Comparison of ENCODE assay signal across 12 mouse cellular contexts in the genomic region with DNA sequence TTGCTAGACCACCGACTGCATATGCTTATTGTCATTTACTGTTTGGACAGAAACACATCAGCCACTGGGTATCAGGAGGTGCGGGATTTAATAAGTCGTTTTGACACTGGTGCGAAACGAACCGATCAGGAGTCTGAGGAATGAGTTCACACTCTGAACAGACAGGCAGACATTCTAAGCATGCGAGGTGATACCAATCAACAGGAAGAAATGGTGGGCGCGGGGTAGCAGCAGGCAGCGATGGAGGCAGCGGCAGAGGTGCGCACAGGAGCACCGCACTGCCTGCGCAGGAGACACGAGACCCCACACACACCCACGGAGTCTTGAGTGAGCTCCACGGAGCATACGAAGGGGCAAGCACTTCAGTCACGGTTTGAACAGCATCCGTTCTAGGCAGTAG.
DNase-seq lines count a peak whose midpoint lies in the region; ATAC-seq and TF ChIP-seq lines count a peak whose summit lies in the region.
"Had no signal": no experiment of that assay in that cellular context is flagged by ENCODE, and none has a peak within 500 bp of the region (broad histone marks: within the 10 kb centered on the region; RNA-seq: fewer than 3 reads in every experiment).

No protein-coding gene starts in this region.

- ATAC-seq in lung, embryonic 15.5 days (ENCODE audit: borderline replicate concordance, extremely low read depth, low FRiP score, low TSS enrichment), result no peak
- 0 out of 2 replicates have a peak, but pooled peaks have one; percentile 49 for ATAC-seq in hindbrain, postnatal 0 days
- ATAC-seq: inflammation-experienced regulatory T-cells, adult 6 months; Patski had no signal

- H3K27ac ChIP-seq in lung, embryonic 15.5 days, result no peak overlapping the region
- no peak overlapping the region; the same call in 1 of the 2 replicates for H3K27ac ChIP-seq in hindbrain, postnatal 0 days

- H3K9ac ChIP-seq in lung, embryonic 15.5 days, result no peak overlapping the region
- no peak overlapping the region for H3K9ac ChIP-seq in hindbrain, postnatal 0 days (replicated peaks; ENCODE audit: low read length)

- no peaks in the 10 kb centered on the region for H3K27me3 ChIP-seq in lung, embryonic 15.5 days
- no peaks in the 10 kb centered on the region for H3K27me3 ChIP-seq in hindbrain, postnatal 0 days (ENCODE audit: insufficient read depth, low read length)

- H3K4me3 ChIP-seq in lung, embryonic 15.5 days, result no peak overlapping the region
- H3K4me3 ChIP-seq in hindbrain, postnatal 0 days (ENCODE audit: low read length), result peak overlapping the region; percentile 8; the same call in 1 of the 2 replicates

- peak; percentile 14 to 23 for DNase-seq in frontal cortex, postnatal 36 days (ENCODE audit: low spot score in 2 of 2)
- DNase-seq in frontal cortex, postnatal 14 days (ENCODE audit: low spot score in 2 of 2), result no peak
- DNase-seq in lung, postnatal 25 days (ENCODE audit: low spot score), result no peak
- peak; percentile 22 for DNase-seq in hindbrain, postnatal 0 days (ENCODE audit: low spot score)
- peak; percentile 10 for DNase-seq in right cerebral cortex, postnatal 4 days
- DNase-seq in adrenal gland, postnatal 25 days, result no peak
- no peak for DNase-seq in Muller cell, postnatal 12 days (ENCODE audit: inconsistent ontology term)
- DNase-seq: embryo, embryonic 11 days had no signal

- peak overlapping the region; percentile 25; the same call in 1 of the 2 replicates for H3K4me2 ChIP-seq in lung, embryonic 15.5 days
- peak overlapping the region; percentile 46 for H3K4me2 ChIP-seq in hindbrain, postnatal 0 days (ENCODE audit: low read depth, low read length)
- H3K4me2 ChIP-seq: liver, embryonic 11.5 days had no signal

- 78% methylated on average over 20 of the region's 20 CpGs for WGBS in lung, embryonic 15.5 days
- WGBS in hindbrain, postnatal 0 days, result 60% methylated on average over 20 of the region's 20 CpGs

- no peak for TF ChIP-seq CTCF in hindbrain, postnatal 0 days (IDR thresholded peaks at IDR 0.05; ENCODE audit: low read depth)

- no peaks in the 10 kb centered on the region for H3K9me3 ChIP-seq in lung, embryonic 15.5 days
- H3K9me3 ChIP-seq in hindbrain, postnatal 0 days (ENCODE audit: low read length), result no peaks in the 10 kb centered on the region

- H3K4me1 ChIP-seq in lung, embryonic 15.5 days, result 0 out of 2 replicates have a peak, but pooled peaks cover 2% of the 10 kb centered on the region
- H3K4me1 ChIP-seq in hindbrain, postnatal 0 days (ENCODE audit: insufficient read depth, low read length), result peaks cover 4% of the 10 kb centered on the region; the same call in 1 of the 2 replicates

- H3K36me3 ChIP-seq in lung, embryonic 15.5 days, result no peaks in the 10 kb centered on the region
- H3K36me3 ChIP-seq in hindbrain, postnatal 0 days (ENCODE audit: insufficient read depth, low read length), result no peaks in the 10 kb centered on the region

Comparison
In these comparisons a context has a peak if more than half of its experiments do, and no peak if none do; other contexts are left out.
1. DNase-seq: peak in frontal cortex, postnatal 36 days (2 of 2), hindbrain, postnatal 0 days (single experiment) and right cerebral cortex, postnatal 4 days (single experiment); none in frontal cortex, postnatal 14 days (0 of 2), lung, postnatal 25 days (single experiment), adrenal gland, postnatal 25 days (single experiment) and Muller cell, postnatal 12 days (single experiment).